Mouse (Mus musculus): ENCODE measurements at regions not wholly inside any gene's neighbourhood (a gene's known extent, or its start where the extent isn't known, plus 50 kb on each side); places are given as distances from the start of the nearest gene placed in this dataset.

DNA sequence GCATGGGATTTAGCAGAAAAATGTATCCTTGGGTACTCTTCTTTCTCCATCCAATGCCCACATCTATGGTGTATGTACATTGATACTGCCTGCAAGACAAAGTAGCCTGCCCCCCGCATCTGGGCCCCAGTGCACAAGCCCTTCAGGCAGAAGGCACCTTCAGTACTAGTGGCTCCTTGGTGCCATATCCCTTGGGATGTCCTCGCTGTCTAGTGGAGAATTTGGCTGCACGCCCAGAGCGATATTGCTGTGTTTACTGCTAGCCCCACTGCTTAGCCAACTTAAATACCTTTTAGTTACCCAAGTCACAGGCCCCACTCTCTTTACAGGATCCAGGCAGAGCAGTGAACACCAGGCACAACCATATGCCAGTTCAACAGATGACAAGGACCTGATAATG, 173.0 kb downstream of the Ndufs4 start:
- H3K4me1 ChIP-seq (ENCODE audit: insufficient read depth), result no peaks in the 10 kb centered on the region
- no peaks in the 10 kb centered on the region for H3K36me3 ChIP-seq (ENCODE audit: insufficient read depth)
- no peak overlapping the region for H3K4me2 ChIP-seq (ENCODE audit: low read depth)
- WGBS, result 77% methylated on average over 4 of the region's 4 CpGs
- H3K9ac ChIP-seq, result no peak overlapping the region
- H3K4me3 ChIP-seq (ENCODE audit: low read depth, low read length), result no peak overlapping the region
- TF ChIP-seq CTCF (IDR thresholded peaks at IDR 0.05; ENCODE audit: low read depth), result no peak
- no peak overlapping the region for H3K27ac ChIP-seq (ENCODE audit: low read depth, low read length)
- H3K9me3 ChIP-seq (ENCODE audit: low read length), result no peaks in the 10 kb centered on the region
- ATAC-seq (no peak), DNase-seq (no peak)
- H3K27me3 ChIP-seq (ENCODE audit: insufficient read depth, low read length), result no peaks in the 10 kb centered on the region

All from forebrain, postnatal 0 days (tissue).